Mouse (Mus musculus) activated CD4-positive, CD25-positive, alpha-beta regulatory T cell, adult 4 months (primary cell): ENCODE measurements around the gene Igf2r. TPM values are rescaled to one million over a fixed set of nuclear protein-coding genes. Genes with fewer than 3 reads are reported as not detected.

Source experiments
- ATAC-seq: one replicate; pipeline ENCODE4 v1.8.0; 2017
- polyA plus RNA-seq, 2 experiments: library from polyadenylated mRNA; unstranded; fragments of 100-300 nt; shearing (Covaris generic); gene quantifications; one replicate each; pipeline ENCODE4 v1.2.1; 2017

Igf2r gene
- polyA plus RNA-seq, 2 experiments from 2014 or later: 23.9 to 33.2 TPM

- ATAC-seq: no peak
These were observed 11.6 kb upstream of the Igf2r start for GRCm38 (mm10) chr17:12781101-12781500.

DNA sequence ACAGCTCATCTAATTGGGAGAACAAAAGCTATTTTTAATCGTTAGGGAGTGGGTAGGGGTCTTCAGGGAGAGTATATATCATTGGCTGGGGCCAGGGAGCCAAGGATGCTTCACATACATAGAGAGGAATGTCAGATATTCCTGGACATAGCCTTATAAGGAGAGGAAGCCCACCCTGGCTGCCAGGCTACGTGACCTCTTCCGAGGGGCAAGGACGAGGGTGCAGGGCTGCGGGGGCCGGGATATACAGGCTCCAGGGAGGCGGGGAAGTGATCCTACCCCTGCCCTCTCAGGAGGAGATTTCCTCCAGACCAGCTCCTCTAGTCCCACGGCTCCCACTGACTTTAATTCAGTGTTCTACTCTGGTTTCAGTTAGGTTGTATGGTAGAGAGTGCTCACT, 10.7 kb upstream of the Igf2r start:
- no peak for ATAC-seq

DNA sequence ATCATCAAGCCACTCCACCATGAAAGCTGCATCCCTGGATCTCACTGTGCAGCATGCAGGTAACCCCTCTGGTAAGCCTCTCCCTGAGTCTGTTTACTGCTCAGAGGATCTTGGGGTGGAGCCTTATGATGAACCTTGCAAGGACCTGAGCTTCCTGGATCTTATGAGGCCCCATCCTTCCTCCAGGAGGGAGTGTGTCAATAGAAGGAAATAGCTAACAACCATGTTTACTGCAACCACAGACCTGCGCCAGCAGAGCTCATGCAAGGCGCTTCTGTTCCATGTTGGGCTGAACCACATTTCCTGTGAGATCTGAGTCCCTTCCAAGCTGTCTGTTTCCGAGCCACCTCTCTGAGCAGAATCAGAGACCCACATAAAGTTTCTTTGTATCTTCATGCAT, 10.0 kb upstream of the Igf2r start:
- ATAC-seq: peak; percentile 62

GRCm38 (mm10) chr17:12773956-12774355, 4.5 kb upstream of the Igf2r start:
- no peak for ATAC-seq

- ATAC-seq: no peak
These were observed 1.0 kb upstream of the Igf2r start for GRCm38 (mm10) chr17:12770500-12770899.

DNA sequence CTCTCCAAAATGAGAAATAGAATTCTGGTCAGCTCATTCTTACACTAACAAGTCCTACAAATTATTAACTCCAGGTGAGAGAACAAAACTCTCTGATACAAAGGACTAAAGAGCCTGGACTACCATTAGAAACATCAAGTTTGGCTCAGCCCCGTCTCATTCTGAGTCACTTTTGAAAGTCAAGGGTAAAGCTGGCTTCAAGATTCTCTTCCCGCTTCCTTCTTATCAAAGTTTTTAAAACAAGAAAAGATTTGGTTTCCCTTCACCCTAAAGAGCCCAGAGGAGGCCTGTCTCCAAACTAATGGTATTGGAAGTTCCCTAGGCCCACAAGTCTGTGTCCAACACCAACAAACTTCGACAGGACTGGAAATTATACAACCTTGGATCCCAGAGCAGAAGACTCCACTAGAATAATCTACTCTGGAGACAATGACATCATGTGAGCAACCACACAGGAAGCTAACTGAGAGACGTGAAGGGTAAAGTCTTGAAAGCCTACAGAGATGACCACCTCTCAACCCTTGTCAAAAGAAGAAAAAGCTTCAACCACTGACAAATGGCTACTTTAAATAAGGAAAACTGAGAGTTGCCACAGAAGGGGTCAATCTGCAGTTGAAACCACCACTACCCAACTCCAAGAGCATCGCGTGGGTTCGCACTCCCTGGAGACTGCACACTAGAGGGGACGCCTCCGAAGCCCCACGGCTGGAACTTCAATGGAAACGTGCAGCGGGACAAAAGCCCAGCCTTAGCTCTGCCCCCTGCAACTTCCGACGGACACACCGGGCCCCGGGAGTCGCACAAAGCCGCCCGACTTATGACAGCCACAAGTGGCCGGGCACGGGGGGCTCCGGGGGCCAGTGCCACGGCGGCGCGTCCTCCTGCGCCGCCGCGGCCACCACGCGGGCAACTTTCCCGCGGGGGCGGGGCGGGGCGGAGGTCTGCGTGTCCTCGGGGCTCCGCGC, 767 bp downstream of the Igf2r start:
- ATAC-seq: peak; percentile 51

- ATAC-seq: no peak
These were observed 2.1 kb downstream of the Igf2r start for GRCm38 (mm10) chr17:12767294-12767852.

DNA sequence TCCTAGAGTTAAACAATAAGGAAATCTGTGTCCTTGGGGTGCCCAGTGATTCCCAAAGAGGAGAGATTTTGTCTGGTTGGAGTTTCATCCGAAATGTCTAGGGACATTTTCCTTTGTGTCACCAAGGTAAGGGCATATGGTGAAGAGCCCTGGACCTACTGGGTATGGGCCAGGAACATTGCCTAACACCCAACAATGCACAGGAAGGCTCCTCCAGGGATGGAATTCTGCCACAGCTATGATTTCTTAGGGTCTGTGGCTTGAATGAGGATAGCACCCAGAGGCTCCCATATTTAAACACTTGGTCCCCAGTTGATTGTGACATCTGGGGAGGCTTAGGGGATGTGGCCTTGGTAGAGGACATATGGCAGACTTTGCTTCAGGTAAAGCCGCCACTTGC, 6.1 kb downstream of the Igf2r start:
- no peak for ATAC-seq

- ATAC-seq: no peak
These were observed 8.9 kb downstream of the Igf2r start for GRCm38 (mm10) chr17:12760355-12761146.

- no peak for ATAC-seq
These were observed 9.8 kb downstream of the Igf2r start for GRCm38 (mm10) chr17:12759646-12760074.

GRCm38 (mm10) chr17:12758701-12759455, 10.6 kb downstream of the Igf2r start:
- ATAC-seq: peak; percentile 17

DNA sequence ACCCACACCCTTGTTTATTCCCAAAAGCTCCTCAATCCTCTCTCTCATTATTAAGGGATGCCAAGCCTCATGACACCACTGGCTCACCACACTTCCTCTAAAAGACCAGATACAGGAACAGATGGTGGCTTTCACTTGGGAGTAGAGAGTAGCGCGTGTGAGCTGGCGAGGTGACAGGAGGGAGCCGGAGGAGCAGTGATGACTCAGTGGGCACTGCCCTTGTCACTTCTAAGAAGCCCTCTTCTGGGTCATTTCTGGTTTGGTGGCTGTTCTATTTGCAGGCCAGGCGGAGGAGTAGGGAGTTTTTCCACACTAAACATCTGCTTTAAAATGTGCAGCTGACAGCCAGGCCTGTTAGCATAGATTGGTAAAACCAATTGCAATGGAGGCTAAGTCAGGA, 11.5 kb downstream of the Igf2r start:
- ATAC-seq: peak; percentile 9

DNA sequence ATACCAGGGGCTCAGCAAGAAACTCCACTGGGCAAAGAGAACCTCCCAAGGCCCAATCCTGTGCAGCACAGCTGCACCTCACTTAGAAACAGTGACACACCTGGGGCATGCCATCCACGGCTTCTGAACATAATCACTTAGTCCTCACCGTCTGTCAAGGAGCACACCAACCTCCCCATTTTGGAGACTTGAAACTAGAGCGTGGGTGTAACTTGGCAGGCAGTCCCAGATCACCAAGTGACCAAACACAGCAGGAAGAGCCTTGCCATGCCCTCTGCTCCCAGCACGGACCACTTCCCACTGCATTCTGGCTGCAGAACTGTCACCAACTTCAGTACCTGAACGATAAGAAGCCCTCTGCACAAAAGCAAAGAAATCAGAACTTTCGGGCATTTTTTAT, 12.3 kb downstream of the Igf2r start:
- no peak for ATAC-seq

GRCm38 (mm10) chr17:12755951-12756350, 13.5 kb downstream of the Igf2r start:
- ATAC-seq: no peak

GRCm38 (mm10) chr17:12755146-12755545, 14.3 kb downstream of the Igf2r start:
- ATAC-seq: no peak

DNA sequence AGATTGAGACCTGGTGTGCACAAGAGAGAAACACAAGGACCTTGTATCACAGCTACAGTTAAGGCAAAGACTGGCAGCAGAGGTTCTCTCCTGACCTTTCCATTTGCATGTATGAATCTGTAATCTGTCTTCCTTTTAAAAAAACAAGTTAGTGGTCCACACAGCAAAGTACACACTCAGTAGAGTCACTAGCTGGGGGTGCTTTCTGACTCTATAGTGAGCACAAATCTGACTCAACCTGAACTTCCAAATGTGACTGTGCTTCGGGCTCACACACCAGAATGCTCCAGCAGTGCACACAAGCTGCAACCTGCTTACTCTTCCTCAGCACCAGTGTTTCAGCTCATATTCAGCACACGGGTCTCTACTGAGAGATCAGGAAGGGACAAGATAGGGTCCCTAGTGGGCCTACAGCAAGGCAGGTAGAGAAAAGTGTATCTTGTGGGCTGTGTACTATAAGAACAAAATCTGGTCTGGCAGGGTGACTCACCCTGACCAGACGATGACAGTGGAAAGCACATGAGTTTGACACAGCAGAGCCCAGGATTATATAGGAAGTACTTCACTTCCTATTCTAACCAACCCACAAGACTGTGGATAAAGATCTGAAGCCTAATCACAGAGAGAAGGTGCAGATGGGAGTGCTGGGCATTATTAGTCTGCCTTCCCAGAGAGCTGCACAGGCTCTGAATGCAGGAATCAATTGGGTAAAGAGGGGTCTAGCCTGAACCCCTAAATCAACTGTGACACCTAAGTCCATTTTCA, 15.0 kb downstream of the Igf2r start:
- peak; percentile 20 for ATAC-seq

DNA sequence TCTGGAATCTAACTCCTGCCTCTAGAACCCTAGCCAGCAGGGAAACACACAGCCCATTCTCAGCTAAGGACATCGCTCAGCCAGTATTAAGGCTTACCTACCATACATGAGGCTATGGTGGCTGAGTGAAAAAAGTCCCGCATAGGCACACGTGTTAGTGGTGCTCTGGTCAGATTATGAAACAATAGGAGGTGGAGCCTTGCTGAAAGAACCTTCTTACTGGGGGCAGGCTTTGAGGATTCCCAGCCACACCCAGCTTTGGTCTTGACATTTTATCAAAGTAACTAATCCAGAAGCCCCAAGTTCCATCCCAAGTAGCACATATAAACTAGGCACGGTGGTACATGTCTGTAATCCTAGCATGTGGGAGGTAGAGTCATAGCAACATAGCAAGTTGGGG, 16.4 kb downstream of the Igf2r start:
- no peak for ATAC-seq

- ATAC-seq: no peak
These were observed 17.8 kb downstream of the Igf2r start for GRCm38 (mm10) chr17:12751641-12752040.

DNA sequence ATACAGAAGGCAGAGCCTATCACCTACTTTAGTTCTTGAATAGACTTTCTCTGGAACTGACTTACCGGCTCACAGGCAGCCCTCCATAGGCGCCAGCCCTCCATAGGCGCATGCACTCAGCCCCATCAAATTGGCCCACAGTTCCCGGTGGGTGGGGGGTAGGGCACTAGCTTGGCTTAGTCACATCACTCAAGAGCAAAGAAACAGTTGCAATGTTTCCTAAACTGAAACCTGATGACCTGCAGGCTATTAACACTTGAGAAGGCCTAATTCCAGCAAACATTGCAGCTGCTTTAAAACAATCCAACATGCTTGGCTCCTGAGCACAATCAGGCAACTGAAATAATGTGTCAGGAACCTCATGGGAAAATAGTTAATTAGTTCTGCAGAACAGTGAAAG, 18.2 kb downstream of the Igf2r start:
- ATAC-seq: peak; percentile 24

DNA sequence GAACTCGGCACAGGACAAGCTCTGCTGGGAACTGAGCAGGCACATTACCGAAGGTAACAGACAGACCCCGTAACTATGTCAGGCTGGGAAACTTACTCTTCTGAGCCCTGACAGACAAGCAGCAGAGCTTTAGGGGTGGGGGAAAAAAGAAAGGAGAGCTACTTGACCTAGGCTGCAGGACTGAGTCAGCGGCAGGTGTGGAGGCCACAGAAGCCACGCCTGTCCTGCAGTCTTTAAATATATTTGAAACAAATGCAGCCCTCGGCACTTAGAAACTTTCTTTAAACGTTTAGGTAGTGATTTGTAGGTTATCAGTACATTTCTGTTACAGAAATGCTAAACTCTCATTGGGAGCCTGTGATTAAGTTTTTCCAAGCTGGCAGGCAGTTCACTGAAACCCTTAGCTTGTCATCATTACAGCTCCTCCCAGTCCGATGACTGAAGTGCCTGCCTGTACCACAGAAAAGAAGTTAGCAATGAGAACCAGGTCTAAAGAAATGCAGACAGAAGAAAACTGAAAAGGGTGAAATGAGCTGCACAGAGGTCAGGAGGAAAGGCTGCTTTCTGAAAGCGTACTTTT, 18.8 kb downstream of the Igf2r start:
- peak; percentile 21 for ATAC-seq
